Mouse (Mus musculus) megakaryocyte, embryonic 14.5 days (primary cell): Measurements from ENCODE around the gene a. TPM values are rescaled to one million over a fixed set of nuclear protein-coding genes. Genes with fewer than 3 reads are reported as not detected.

Experiments
- H3K27me3 ChIP-seq: replicated peaks from 2 replicates; pipeline ENCODE3; 2012; ENCODE audit warnings: inconsistent platforms
- H3K36me3 ChIP-seq: replicated peaks from 2 replicates; pipeline ENCODE3; 2012; ENCODE audit warnings: low read length, inconsistent platforms, mixed read lengths
- H3K4me1 ChIP-seq: 2 replicates; pipeline ENCODE4 v1.6.1; 2012; ENCODE audit warnings: inconsistent platforms
- H3K4me3 ChIP-seq: replicated peaks from 2 replicates; pipeline ENCODE3; 2012; ENCODE audit warnings: moderate library complexity, mild to moderate bottlenecking, inconsistent platforms
- H3K9me3 ChIP-seq: 2 replicates; pipeline ENCODE4 v1.6.1; 2012; ENCODE audit warnings: inconsistent platforms
- FLI1 ChIP-seq: IDR thresholded peaks from 2 replicates; pipeline ENCODE4 v1.6.1; 2012; ENCODE audit warnings: low read length, inconsistent platforms, mixed read lengths
- GATA1 ChIP-seq: IDR thresholded peaks from 3 replicates; pipeline ENCODE4 v1.6.1; 2012; ENCODE audit warnings: mixed read lengths, low read length, inconsistent platforms, borderline replicate concordance
- polyA plus RNA-seq: library from polyadenylated mRNA; stranded (reverse); fragments of >175 nt; gene quantifications from 2 replicates; pipeline ENCODE4 v1.2.3, GENCODE M21; 2012; ENCODE audit warnings: low replicate concordance; ENCODE audit not compliant: insufficient read depth

Gene a
- polyA plus RNA-seq, 1 experiment = 1.6 TPM

- H3K27me3 ChIP-seq = no peaks in the 10 kb centered on the region
- H3K4me3 ChIP-seq = no peak overlapping the region
- no peaks in the 10 kb centered on the region for H3K9me3 ChIP-seq
- TF ChIP-seq FLI1 (no peak), GATA1 (no peak)
- peaks cover 7% of the 10 kb centered on the region for H3K36me3 ChIP-seq
- H3K4me1 ChIP-seq = peaks cover 51% of the 10 kb centered on the region
Measured at GRCm38 (mm10) chr2:154807689-154808088, 16.5 kb downstream of the a start.

- Histone ChIP-seq H3K4me3 (no peak overlapping the region), H3K36me3 (peaks cover 7% of the 10 kb centered on the region)
Measured at GRCm38 (mm10) chr2:154809107-154809762, 18.0 kb downstream of the a start.

GRCm38 (mm10) chr2:154810821-154811220 lies 19.6 kb downstream of the a start:
- peaks cover 7% of the 10 kb centered on the region for H3K36me3 ChIP-seq
- no peak overlapping the region for H3K4me3 ChIP-seq
- no peak for TF ChIP-seq FLI1
- no peak for TF ChIP-seq GATA1
- H3K9me3 ChIP-seq = no peaks in the 10 kb centered on the region
- no peaks in the 10 kb centered on the region for H3K27me3 ChIP-seq
- peaks cover 52% of the 10 kb centered on the region for H3K4me1 ChIP-seq

More at GRCm38 (mm10) chr2:154809107-154809762, 18.0 kb downstream of the a start:
- TF ChIP-seq FLI1 = no peak
- TF ChIP-seq GATA1 = no peak
- H3K27me3 ChIP-seq = no peaks in the 10 kb centered on the region
- H3K4me1 ChIP-seq = peaks cover 48% of the 10 kb centered on the region
- no peaks in the 10 kb centered on the region for H3K9me3 ChIP-seq

- no peak overlapping the region for H3K4me3 ChIP-seq
- TF ChIP-seq GATA1 (no peak), FLI1 (no peak)
- H3K9me3 ChIP-seq = no peaks in the 10 kb centered on the region
- H3K27me3 ChIP-seq = no peaks in the 10 kb centered on the region
- peaks cover 2% of the 10 kb centered on the region for H3K36me3 ChIP-seq
- peaks cover 62% of the 10 kb centered on the region for H3K4me1 ChIP-seq
Measured at GRCm38 (mm10) chr2:154813426-154813825, 22.2 kb downstream of the a start.

- TF ChIP-seq FLI1 = no peak
- H3K36me3 ChIP-seq = peaks cover 4% of the 10 kb centered on the region
Measured at GRCm38 (mm10) chr2:154817089-154817488, 25.9 kb downstream of the a start.

GRCm38 (mm10) chr2:154817788-154818187 lies 26.6 kb downstream of the a start:
- H3K4me1 ChIP-seq = peaks cover 89% of the 10 kb centered on the region
- TF ChIP-seq FLI1 (no peak), GATA1 (no peak)
- H3K27me3 ChIP-seq = no peaks in the 10 kb centered on the region
- H3K9me3 ChIP-seq = no peaks in the 10 kb centered on the region
- peaks cover 7% of the 10 kb centered on the region for H3K36me3 ChIP-seq
- H3K4me3 ChIP-seq = no peak overlapping the region

More at GRCm38 (mm10) chr2:154817089-154817488, 25.9 kb downstream of the a start:
- Histone ChIP-seq H3K4me1 (peaks cover 87% of the 10 kb centered on the region), H3K4me3 (no peak overlapping the region), H3K9me3 (no peaks in the 10 kb centered on the region), H3K27me3 (no peaks in the 10 kb centered on the region)

GRCm38 (mm10) chr2:154818599-154818998 lies 27.4 kb downstream of the a start:
- Histone ChIP-seq H3K4me1 (peaks cover 85% of the 10 kb centered on the region), H3K4me3 (no peak overlapping the region), H3K36me3 (peaks cover 7% of the 10 kb centered on the region), H3K27me3 (no peaks in the 10 kb centered on the region), H3K9me3 (no peaks in the 10 kb centered on the region)
- TF ChIP-seq FLI1 (no peak), GATA1 (no peak)

- Histone ChIP-seq H3K27me3 (no peaks in the 10 kb centered on the region), H3K9me3 (no peaks in the 10 kb centered on the region), H3K4me3 (no peak overlapping the region), H3K36me3 (peaks cover 9% of the 10 kb centered on the region), H3K4me1 (peaks cover 71% of the 10 kb centered on the region)
- no peak for TF ChIP-seq GATA1
- no peak for TF ChIP-seq FLI1
Measured at GRCm38 (mm10) chr2:154820346-154820745, 29.1 kb downstream of the a start.

- TF ChIP-seq GATA1 = no peak
- no peak for TF ChIP-seq FLI1
- Histone ChIP-seq H3K36me3 (peaks cover 19% of the 10 kb centered on the region), H3K27me3 (no peaks in the 10 kb centered on the region)
Measured at GRCm38 (mm10) chr2:154826054-154826538, 34.9 kb downstream of the a start.

GRCm38 (mm10) chr2:154827521-154827920 lies 36.3 kb downstream of the a start:
- no peak overlapping the region for H3K4me3 ChIP-seq
- no peaks in the 10 kb centered on the region for H3K27me3 ChIP-seq
- peaks cover 33% of the 10 kb centered on the region for H3K4me1 ChIP-seq
- H3K9me3 ChIP-seq = no peaks in the 10 kb centered on the region
- peaks cover 25% of the 10 kb centered on the region for H3K36me3 ChIP-seq
- no peak for TF ChIP-seq FLI1
- no peak for TF ChIP-seq GATA1

More at GRCm38 (mm10) chr2:154826054-154826538, 34.9 kb downstream of the a start:
- Histone ChIP-seq H3K4me1 (peaks cover 37% of the 10 kb centered on the region), H3K4me3 (no peak overlapping the region), H3K9me3 (no peaks in the 10 kb centered on the region)

- Histone ChIP-seq H3K9me3 (no peaks in the 10 kb centered on the region), H3K36me3 (peaks cover 47% of the 10 kb centered on the region), H3K4me3 (no peak overlapping the region), H3K27me3 (no peaks in the 10 kb centered on the region), H3K4me1 (peaks cover 48% of the 10 kb centered on the region)
- TF ChIP-seq FLI1 = no peak
Measured at GRCm38 (mm10) chr2:154832471-154832870, 41.3 kb downstream of the a start.
